Mouse (Mus musculus) thymus, adult 2 months (tissue): ENCODE results near the gene Zmiz1. TPM values are rescaled to one million over a fixed set of nuclear protein-coding genes. Genes with fewer than 3 reads are reported as not detected.

ENCODE experiments used
- DNase-seq: peaks from one replicate; pipeline ENCODE4 v3.0.0; 2021
- H3K27ac ChIP-seq: fragments of 200-500 bp; 2 replicates; pipeline ENCODE4 v1.5.1; 2012; ENCODE audit warnings: low read length, control low read depth; ENCODE audit not compliant: control insufficient read depth, insufficient read depth
- H3K27me3 ChIP-seq: fragments of 200-500 bp; 2 replicates; pipeline ENCODE4 v1.6.1; 2012; ENCODE audit warnings: mild to moderate bottlenecking, low read length, moderate library complexity, mixed read lengths; ENCODE audit not compliant: control insufficient read depth, insufficient read depth
- H3K36me3 ChIP-seq: fragments of 200-500 bp; 2 replicates; pipeline ENCODE4 v1.6.1; 2012; ENCODE audit warnings: mild to moderate bottlenecking, low read length, moderate library complexity; ENCODE audit not compliant: control insufficient read depth, insufficient read depth
- H3K4me1 ChIP-seq: fragments of 200-500 bp; replicated peaks from 2 replicates; pipeline ENCODE4 v1.6.1; 2012; ENCODE audit warnings: low read length; ENCODE audit not compliant: control insufficient read depth, insufficient read depth
- H3K4me3 ChIP-seq: fragments of 200-500 bp; 2 replicates; pipeline ENCODE4 v1.5.1; 2012; ENCODE audit warnings: mild to moderate bottlenecking, low read length, control low read depth, moderate library complexity; ENCODE audit not compliant: control insufficient read depth, insufficient read depth
- CTCF ChIP-seq: fragments of 200-500 bp; IDR thresholded peaks from 2 replicates; pipeline ENCODE4 v1.5.1; 2012; ENCODE audit warnings: mild to moderate bottlenecking, control low read depth, low read length, moderate library complexity, borderline replicate concordance; ENCODE audit not compliant: control insufficient read depth, poor library complexity, insufficient read depth; ENCODE audit errors: extremely low read depth
- POLR2A ChIP-seq: fragments of 200-500 bp; IDR thresholded peaks from 2 replicates; pipeline ENCODE4 v1.6.1; 2012; ENCODE audit warnings: mild to moderate bottlenecking, low read length, control low read depth, moderate library complexity; ENCODE audit not compliant: control insufficient read depth, poor library complexity, insufficient read depth; ENCODE audit errors: extremely low read depth
- WGBS: fragments of 180-500 bp; shearing (Covaris S2); methylation state at CpG from one replicate; pipeline ENCODE4 v1.1.7; 2018; 5-methylcytosine and 5-hydroxymethylcytosine counted together
- polyA plus RNA-seq: library from polyadenylated mRNA; depleted of rRNA; stranded (reverse); fragments of >200 nt; gene quantifications from 2 replicates; pipeline ENCODE4 v1.2.3, GENCODE M21; 2012

The Zmiz1 gene
- polyA plus RNA-seq, 1 experiment, result 58.9 TPM

DNA sequence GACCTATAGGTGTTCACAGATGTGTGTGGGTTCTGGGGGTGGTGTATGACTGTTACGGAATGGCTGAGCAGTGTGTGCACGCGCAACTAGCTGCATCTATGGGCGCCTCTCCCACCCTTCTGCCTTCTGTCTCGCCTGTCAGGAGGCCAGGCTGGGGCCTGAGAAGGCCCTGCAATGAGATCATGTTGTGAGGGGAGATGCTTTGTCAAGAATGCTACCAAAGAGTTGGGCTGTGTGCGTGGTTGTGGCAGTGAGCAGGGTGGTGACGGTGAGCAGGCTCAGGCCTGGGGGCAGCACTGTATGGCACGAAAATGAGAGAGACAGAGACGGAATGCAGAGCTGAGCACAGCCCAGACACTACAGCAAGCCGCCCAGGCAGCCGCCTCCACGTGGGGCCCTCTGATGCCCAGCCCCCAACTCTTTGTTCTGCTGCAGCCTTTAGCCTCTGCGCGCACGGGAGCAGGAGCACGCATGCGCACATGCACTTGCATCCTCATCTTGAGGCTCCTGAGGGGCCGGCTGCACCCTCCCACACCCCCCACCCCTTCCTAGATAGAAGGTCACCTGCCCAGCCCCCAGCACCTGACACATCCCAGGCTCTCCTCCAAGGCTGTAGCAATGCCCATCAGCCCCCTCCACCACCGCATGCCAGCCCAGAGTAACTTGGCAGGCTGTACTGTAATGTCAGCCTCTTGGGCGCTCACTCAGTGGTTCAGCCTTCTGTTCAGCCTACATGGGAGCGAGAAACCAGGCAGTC, 126.7 kb downstream of the Zmiz1 start:
- Histone ChIP-seq H3K4me1 (peaks cover 17% of the 10 kb centered on the region), H3K27ac (no peak overlapping the region), H3K4me3 (no peak overlapping the region), H3K27me3 (no peaks in the 10 kb centered on the region), H3K36me3 (peaks cover 15% of the 10 kb centered on the region; the same call in 1 of the 2 replicates)
- no peak for TF ChIP-seq POLR2A
- 96% methylated on average over 21 of the region's 21 CpGs for WGBS
- DNase-seq, result no peak

DNA sequence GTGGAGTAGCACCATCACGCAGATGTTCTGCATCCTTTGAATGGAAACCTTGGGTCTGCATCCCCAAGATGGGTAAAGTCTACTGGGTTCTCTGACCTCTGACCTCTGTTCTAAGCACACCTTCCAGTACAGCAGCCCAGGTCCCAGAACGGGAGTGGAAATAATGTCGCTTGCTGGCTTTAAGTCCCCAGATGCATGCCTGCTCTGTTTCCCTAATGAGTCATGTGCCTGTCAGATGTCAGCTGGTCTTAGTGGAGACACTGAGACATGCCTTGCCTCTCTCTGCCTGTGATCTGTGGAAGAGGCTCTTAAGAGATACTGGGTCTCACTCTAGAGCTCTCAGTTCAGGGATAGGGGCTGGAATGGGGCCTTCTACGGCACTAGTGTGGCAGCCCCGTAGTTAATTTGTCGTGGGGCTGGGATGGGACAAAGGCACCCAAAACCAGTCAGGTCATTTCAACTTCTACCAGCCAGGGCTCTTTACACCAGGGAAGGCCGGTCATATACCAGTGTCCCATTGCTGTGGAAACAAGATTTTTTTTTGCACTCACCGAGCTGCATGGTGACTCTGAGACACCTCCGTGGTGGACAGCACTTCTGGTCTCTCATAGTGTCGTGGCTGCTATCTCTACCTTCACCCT, 128.0 kb downstream of the Zmiz1 start:
- Histone ChIP-seq H3K27me3 (no peaks in the 10 kb centered on the region), H3K27ac (no peak overlapping the region), H3K4me1 (peaks cover 17% of the 10 kb centered on the region), H3K36me3 (peaks cover 9% of the 10 kb centered on the region; the same call in 1 of the 2 replicates), H3K4me3 (no peak overlapping the region)
- WGBS, result 94% methylated on average over 10 of the region's 10 CpGs
- no peak for TF ChIP-seq CTCF
- DNase-seq, result no peak

DNA sequence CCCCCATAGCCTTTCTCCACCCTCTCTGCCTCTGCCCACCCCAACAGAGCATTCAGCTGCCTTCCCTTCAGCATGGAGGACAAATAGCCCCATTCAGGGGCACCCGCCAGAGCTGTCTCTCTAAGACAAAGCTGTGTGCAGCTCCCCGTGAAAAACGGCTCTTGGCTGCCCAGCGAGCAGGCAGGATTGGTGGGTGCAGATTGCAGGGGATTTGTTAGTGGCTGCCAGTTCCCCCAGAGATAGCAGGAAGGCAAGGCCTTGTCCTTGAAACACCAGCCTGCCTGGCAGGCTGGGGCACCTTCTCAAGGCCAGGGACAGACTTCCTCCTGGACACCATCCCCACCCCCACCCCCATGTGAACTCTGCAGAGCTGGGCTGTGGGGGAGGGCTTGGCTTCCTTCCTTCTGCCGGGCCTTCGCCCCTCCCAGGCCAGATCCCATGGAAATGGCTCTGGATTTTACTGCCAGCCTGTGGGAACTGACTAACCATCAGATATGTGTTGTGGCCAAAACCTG, 128.6 kb downstream of the Zmiz1 start:
- 84% methylated on average over 6 of the region's 6 CpGs for WGBS
- H3K36me3 ChIP-seq, result peaks cover 4% of the 10 kb centered on the region; the same call in 1 of the 2 replicates
- DNase-seq, result no peak

DNA sequence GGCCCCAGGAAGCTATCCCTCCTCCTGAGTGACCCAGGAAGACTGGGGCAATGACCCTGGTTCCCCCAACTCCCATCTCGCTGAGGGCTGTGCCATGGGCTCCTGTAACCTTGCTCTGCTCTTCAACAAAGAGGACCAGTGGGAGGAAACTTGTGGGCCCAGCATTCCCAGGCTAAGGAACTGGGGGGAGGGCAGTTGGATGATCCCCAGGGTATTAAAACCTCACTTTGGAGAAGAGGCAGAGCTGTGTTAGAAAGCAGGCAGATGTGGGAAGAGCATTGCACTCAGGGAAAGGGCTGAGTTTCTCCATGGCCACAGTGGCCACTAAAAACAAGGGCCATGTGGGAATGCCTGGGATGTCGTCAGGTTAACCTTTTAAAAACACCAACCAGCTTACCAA, 129.2 kb downstream of the Zmiz1 start:
- Histone ChIP-seq H3K4me3 (no peak overlapping the region), H3K27ac (no peak overlapping the region), H3K36me3 (no peaks in the 10 kb centered on the region; the same call in 1 of the 2 replicates), H3K4me1 (peaks cover 22% of the 10 kb centered on the region), H3K27me3 (no peaks in the 10 kb centered on the region)
- no peak for TF ChIP-seq POLR2A
- no peak for TF ChIP-seq CTCF
- WGBS, result 95% methylated on average over 2 of the region's 2 CpGs
- no peak for DNase-seq

More for the DNA sequence above, 128.6 kb downstream of the Zmiz1 start:
- peaks cover 17% of the 10 kb centered on the region for H3K4me1 ChIP-seq
- H3K27ac ChIP-seq, result no peak overlapping the region
- H3K4me3 ChIP-seq, result no peak overlapping the region
- TF ChIP-seq CTCF, result no peak
- TF ChIP-seq POLR2A, result no peak
- H3K27me3 ChIP-seq, result no peaks in the 10 kb centered on the region

DNA sequence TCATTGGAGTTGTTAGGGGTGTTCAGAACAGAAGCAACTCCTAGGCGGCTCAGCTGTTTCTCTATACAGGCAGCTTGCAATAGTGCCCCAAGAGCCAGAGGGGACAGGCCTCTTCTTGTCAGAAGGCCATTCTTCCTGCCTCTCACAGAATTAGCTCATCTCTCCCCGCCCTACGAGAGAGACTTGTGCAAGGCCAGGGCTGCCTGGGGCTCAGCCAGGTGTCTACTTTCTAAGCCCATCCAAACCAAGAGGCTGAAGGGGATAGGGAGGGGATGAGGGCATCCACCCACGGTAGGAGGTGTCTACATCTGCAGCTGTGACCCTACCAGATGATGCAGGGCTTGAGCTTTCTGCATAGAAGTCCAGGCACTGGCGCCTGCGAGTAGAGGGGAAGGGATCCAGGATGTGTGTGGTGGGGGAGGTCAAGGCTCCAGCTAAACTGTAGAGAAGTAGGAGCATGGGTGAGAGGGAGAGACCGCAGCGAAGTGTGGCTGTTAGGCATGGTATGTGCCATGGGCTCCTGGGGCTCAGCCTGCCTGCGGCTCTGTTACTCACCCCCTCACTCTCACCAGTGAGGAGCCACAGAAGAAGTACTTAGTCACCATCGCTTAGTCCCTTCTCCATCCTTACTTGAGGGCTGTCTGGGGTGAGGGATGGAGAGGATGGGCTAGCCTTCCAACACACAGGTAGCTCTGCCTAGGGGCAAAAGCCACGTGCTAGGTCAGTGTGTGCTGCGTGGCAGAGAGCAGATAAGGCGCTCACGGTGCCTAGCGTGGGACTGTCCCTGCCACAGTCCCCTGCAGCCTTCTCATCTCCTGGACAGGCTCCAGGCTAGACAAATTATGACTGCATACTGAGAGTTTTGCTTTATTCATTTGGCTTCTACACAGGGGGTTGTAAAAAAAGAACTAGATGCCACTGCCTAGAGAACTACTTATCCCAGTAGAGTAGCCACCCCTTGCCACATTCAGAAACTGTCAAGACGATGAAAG, 130.3 kb downstream of the Zmiz1 start:
- H3K4me1 ChIP-seq, result peaks cover 33% of the 10 kb centered on the region
- no peak for TF ChIP-seq POLR2A
- no peak for TF ChIP-seq CTCF
- no peak for DNase-seq
- no peak overlapping the region for H3K4me3 ChIP-seq
- H3K27me3 ChIP-seq, result no peaks in the 10 kb centered on the region
- H3K36me3 ChIP-seq, result no peaks in the 10 kb centered on the region
- WGBS, result 64% methylated on average over 16 of the region's 16 CpGs
- H3K27ac ChIP-seq, result no peak overlapping the region

DNA sequence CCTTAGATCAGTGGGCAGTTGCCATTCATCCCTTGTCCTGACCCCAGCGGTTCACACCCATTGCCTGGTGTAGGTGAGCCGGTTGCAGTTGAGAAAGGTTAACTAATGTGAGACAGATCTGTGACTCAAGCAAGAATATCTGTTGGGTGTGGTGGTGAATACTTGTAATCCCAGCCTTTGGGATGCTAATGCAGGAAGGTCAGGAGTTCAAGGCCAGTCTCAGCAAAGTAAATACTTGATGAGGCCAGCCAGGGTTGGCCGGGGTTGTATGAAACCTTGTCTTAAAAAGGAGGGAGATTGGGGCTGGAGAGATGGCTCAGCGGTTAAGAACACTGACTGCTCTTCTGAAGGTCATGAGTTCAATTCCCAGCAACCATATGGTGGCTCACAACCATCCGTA, 132.0 kb downstream of the Zmiz1 start:
- H3K4me3 ChIP-seq, result no peak overlapping the region
- TF ChIP-seq CTCF, result no peak
- no peak for TF ChIP-seq POLR2A
- no peaks in the 10 kb centered on the region for H3K36me3 ChIP-seq
- no peaks in the 10 kb centered on the region for H3K27me3 ChIP-seq
- peaks cover 42% of the 10 kb centered on the region for H3K4me1 ChIP-seq
- 95% methylated on average over 5 of the region's 5 CpGs for WGBS
- no peak overlapping the region for H3K27ac ChIP-seq
- DNase-seq, result no peak
